Mouse (Mus musculus): Measurements from ENCODE around the gene Cldnd2.
"Not testable (repeated sequence)": the region's sequence is repeated elsewhere in the genome, so short reads cannot be mapped to it uniquely, and the experiment has no call there.

The Cldnd2 gene

DNA sequence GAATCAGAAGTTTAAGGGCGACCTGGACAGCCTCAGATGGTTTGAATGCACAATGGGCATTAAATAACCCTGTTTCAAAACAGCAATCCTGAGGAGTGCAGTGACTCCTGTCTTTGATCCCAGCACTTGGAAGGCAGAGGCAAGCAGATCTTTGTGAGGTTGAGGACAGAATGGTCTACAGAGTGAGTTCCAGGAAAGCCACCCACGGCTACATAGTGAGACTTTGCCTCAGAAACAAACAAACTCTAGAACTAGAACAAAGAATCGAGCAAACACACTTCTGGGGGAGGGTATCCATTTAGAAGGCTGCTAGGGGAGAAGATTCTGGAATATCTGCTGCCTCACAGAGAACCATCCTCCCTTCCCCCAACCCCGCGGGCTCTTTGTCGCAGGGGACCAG lies at the start of gene Cldnd2:
TSS of gene Cldnd2 (plus strand) at position 301 of the 400 bp plus-strand sequence.
- no peak for DNase-seq (ENCODE audit: low read depth)

DNA sequence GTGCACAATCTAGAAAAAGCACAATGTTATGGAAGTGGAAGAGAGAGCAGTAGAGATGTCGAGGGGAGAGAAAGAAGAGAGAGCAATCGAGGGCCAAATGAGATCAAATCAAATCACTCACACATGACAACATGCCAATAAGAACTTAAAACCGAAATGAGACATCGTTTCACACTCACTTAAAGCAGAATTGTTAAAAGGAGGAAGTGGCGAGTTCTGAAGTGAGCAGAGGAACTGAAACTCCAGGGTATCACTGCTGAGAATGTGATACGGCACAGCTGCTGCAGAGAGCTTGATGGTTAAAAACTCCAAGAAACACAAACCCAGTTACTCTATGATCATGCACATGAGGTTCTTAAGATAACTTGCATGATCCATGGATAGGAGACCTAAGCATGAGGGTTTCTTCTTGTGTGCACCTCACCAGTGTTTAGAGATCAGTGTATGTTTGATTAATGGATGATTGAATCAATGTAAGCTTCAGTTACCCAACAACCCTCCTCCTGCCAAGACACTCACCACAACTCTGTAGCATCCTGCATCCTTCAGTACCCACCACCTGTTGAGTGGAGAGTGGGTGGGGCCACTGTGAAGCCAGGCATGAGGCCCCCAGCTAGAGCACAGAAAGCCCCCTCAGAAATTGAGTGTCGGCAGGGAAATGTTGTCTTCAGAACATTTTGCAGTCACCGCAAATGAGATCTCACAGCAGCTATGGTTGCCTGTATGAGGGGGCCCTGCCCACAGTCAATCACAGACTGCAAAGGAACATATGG lies 48.0 kb upstream of the Cldnd2 start:
- DNase-seq (ENCODE audit: low read depth): peak; percentile 38

DNA sequence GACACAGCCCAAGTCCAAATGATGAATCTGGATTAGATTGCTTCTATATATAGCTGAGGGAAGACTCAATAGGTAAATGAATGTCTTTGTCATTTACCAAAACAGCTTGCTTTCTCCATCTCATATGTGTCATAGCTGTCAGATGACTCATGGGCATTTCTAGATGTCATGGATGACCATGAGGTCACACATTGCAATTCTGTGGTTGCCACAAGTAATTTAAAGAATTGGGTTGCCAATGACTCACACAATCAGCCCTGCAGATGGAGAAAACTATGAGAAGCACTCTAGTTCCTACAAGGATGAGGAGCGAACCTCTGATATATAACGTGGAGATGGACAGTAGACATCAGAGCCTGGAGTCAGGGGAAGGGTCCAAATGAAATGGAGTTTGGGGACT lies 41.1 kb upstream of the Cldnd2 start:
- DNase-seq (ENCODE audit: low read depth): no peak

DNA sequence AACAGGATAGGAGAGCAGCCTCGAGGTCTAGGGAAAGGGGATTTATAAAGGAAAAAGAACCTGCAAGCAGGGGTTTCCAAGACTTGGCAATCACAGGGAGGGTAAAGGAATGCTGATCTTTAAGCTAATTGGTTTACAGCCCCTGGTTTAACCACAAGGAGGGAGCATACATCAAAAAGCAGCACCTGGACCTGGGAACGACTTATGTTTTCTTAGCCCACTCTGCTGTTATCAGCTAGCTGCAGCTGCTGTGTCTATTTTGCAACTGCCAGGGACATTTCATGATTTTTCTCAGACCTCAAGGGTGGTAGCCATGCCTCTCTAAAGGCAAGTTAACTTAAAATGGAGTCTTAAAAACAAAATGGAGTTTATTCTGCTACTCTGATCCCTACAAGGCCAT lies 37.9 kb upstream of the Cldnd2 start:
- DNase-seq (ENCODE audit: low read depth): no peak

DNA sequence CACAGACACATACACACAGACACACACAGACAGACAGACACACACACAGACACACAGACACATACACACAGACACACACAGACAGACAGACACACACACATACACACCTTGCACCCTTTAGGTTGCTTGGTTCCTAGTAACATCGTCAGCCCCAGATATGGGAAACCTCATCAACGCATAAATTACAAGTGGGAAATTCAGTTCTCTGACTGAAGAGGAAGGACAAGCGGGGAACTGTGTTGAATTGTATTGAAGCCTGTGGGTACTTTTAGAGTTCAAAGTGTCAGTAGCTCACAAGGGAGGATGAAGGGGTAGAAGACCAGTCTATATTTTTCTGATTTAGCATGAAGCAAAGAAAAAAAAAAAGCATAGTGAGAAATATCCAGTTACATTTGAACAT lies 33.0 kb upstream of the Cldnd2 start:
- DNase-seq (ENCODE audit: low read depth): no peak

DNA sequence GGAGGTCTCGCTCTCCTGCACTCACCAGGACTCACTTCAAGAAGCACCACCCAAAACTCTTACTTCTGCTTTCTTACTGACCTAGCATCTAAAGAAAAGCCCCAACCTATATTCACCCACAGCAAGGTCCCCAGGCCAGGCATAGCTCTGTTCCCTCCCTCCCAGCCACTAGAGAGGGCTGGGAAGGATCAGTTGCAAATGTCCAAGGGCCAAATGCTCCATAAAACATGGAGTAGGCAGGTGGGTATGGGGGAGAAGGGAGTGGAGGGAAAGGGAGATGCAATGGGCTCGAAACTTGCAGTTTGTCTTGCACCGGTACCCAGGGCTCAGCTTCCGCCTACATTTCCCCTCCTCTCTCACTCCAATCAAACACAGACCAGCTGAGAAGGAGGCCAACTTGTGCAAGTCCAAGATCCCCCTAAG lies 32.4 kb upstream of the Cldnd2 start, which contains the start of gene Siglecg:
TSS of gene Siglecg (plus strand) at position 74 of the 423 bp plus-strand sequence.
- no peak for DNase-seq (ENCODE audit: low read depth)

DNA sequence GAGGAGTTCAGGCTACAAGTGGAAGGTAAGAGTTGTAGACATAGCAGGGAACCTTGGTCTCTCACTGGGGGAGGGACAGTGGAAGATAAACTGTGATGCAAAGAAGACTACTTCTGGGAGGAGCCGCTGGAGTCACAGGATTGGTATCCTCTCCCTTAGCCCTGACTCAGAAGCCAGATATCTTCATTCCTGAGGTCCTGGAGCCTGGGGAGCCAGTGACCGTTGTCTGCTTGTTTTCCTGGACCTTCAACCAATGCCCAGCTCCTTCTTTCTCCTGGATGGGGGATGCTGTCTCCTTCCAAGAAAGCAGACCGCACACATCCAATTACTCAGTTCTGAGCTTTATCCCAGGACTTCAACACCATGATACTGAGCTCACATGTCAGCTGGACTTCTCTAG lies 31.5 kb upstream of the Cldnd2 start:
- DNase-seq (ENCODE audit: low read depth): no peak

DNA sequence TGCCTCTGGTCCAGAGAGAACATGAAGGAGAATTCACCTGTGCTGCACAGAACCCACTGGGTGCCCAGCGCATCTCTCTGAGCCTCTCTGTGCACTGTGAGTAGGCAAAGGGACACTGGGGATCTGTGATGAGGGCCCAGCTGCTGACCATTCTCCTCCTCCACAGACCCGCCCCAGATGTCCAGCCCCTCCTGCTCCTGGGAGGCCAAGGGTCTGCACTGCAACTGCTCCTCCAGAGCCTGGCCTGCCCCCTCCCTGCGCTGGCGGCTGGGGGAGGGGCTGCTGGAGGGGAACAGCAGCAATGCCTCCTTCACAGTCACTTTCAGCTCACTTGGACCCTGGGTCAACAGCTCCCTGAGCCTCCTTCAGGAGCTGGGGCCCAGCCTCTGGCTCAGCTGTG lies 28.9 kb upstream of the Cldnd2 start:
- DNase-seq (ENCODE audit: low read depth): not testable (repeated sequence)

DNA sequence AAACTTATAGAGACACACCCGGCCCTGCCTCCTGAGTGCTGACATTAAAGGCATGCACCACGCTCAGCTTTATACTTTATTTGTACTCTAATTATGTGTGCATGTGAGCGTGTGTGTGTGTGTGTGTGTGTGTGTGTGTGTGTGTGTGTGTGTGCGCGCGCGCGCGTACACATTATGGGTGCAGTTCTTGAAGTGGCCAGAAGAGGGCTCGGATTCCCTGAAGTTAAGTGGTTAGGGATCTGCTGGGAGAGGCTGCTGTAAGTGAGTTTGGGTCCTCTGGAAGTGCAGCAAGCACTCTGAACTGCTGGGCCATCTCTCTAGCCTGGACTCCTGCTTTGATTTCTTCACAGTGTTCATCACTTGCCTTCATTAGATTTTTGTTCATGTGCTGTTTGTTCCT lies 23.3 kb upstream of the Cldnd2 start:
- DNase-seq (ENCODE audit: low read depth): no peak

DNA sequence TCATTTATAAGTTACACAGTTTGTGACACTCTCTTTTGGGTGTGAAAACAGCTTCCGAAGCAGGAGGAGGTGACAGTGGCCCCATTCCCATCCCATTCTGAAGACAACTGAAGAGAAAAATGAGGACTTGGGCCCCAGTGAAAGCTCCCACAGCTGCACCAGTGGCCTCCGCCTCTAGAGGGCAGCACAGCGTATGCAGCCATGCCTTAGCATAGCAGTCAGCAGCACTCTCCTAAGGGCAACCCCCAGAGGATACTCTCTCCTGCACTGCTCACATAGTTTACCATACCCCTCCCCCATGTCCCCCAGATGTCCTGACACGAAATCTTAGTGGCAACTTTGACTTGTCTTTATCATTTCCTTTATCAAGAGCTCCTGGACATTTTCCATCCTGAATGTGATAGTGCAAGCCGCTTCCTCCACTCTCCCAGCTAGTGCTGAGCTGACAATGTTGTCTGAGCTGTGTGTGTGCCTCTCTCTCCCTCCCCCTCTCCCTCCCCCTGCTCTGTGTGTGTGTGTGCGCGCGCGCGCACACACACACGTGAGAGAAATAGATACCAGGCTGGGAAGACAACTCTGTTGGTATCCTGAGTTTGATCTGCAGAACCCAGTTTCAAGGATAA lies 17.5 kb upstream of the Cldnd2 start:
- peak; percentile 74 for DNase-seq (ENCODE audit: low read depth)

DNA sequence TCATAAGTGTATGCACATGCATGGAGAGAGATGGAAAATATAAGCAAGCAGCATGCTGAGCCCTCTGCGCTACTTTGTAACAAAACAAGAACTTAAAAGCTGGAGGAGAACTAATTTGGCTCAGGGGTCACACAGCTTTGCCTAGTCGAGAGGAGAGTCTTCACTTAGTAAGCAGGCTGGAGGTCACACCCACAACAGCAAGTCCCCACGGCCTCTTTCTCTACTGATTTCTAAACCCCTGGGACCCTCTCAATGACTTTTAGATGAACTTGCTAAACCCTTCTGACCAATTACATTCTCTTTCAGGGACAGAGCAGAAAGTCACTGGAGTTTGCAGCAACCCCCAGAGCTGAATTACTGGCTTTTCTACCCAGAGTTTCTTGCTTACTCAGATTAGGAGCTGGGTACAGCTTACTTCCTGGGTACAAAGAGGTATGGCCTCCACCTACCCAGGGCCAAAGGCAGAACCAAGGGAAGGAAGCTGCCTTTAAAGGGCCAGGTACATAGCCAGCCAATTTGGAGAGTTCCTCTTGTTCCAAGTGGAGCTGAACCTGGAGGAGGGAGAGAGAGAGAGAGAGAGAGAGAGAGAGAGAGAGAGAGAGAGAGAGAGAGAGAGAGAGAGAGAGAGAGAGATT lies 16.5 kb upstream of the Cldnd2 start:
- DNase-seq (ENCODE audit: low read depth): no peak

DNA sequence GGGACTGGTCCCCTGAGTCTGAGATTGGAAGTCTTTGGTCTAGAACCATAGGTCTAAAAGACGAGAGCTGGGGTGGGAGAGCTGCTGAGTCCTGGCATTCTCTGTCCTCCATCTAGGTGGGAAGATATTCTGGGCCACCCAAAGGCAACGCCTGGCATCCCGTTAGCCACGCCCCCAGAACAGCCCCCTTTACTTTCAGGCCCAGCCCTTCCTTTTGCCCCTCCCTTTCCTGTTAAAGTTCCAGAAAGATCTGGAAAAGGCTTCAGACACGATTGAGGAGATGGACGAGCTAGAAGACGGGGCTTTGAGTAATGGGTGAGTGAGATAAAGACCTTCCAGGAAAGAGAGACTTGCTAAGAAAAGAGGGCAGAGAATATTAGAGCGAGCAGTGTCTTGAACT lies 13.2 kb upstream of the Cldnd2 start, which contains the start of gene Lim2:
TSS of gene Lim2 (plus strand) at position 265 of the 400 bp plus-strand sequence.
- no peak for DNase-seq (ENCODE audit: low read depth)

DNA sequence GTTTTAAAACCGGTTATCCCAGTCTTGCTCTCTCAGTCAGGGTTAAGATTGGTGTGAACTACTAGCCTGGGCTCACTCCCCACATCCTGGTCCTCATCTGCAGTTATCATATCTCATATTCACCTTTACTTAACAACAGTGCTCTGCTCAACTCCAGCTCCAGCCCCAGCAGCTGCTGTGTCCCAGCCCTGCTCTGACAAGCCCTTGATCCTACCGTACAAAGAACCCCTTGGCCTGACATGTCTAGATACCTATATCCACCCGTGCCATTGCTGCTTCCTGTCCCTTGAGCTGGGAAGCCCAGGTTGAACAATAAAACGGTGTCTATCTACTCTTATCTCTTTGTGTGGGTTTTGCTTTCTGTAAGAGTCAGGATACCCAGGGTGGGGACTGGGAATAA lies 11.1 kb upstream of the Cldnd2 start:
- no peak for DNase-seq (ENCODE audit: low read depth)

DNA sequence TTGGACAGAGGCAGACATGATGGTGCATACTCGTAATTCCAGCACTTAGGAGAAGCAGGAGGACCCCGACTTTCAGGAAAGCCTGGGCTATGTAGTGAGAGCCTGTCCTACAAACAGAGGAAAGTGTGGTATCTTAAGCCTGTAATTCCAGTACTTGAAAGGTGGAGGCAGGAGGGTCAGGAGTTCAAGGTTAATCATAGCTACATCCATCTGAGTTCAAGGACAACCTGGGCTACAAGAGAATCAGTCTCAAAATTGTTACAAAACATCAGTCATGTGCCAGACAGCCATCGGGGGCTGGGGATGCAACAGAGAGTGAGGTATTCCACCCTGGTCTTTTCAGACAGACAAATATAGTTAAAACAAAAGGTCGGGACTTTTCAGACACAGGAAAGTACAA lies 7.7 kb upstream of the Cldnd2 start:
- no peak for DNase-seq (ENCODE audit: low read depth)

DNA sequence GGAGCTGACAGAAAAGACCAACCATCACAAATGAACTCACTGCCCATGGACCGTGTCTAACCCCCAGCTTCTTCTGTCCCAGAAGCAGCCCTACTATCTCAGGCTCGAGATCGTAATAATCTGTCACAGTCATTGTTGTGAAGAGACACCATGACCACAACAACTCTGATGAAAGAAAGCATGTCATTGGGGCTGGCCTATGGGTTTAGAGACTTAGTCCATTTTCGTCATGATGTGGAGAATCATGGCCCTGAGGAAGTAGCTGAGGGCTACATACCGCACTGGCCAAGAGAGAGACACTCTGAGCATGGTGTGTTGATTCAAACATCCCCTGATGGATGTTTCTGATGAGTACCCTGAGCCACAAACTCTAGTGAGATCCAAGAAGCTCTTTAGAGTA lies 5.9 kb upstream of the Cldnd2 start:
- no peak for DNase-seq (ENCODE audit: low read depth)

DNA sequence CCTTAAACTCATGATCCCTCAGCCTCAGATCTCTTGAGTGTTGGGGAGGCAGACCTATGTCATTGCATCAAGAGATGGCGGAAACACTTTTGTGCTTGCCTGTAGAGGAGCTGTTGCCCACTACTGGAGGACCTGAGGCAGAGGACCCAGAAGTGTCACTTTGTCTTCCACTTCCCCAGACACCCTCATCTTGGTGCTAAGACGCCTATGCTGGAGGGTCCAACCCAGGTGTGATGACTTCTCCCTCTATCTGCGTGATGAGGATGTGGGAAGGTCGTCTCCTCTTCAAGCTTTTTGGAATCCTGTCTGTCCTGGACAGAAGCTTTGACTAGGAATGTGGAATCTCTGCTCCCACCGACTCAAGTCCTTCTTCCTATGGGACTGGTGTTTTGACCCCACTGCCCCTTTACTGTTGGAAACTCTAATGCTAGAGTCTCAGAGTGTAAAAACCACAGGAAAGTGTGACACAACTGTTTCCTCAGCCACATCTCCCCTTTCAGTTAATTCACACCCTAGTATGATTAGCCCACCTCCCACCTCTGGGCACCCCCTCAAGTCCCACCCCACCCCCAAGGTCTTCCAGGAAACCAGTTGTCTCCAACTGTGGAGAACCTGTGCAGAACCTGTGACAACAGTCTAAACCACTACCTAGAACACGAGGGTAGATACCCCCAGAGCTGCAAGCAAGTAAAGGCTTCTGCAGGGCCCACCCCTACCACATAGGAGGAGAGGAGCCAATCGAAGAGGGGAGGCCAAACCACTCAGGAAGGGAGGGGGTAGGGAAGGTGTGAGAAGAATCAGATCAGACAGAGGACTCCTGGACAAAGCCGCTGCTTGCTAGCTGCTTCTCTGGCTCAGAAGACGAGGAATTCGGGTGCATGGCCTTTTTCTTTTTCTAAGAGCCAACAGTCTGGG lies 4.0 kb upstream of the Cldnd2 start, which contains the start of gene Nkg7:
TSS of gene Nkg7 (plus strand) at position 733 of the 915 bp plus-strand sequence.
- DNase-seq (ENCODE audit: low read depth): no peak

DNA sequence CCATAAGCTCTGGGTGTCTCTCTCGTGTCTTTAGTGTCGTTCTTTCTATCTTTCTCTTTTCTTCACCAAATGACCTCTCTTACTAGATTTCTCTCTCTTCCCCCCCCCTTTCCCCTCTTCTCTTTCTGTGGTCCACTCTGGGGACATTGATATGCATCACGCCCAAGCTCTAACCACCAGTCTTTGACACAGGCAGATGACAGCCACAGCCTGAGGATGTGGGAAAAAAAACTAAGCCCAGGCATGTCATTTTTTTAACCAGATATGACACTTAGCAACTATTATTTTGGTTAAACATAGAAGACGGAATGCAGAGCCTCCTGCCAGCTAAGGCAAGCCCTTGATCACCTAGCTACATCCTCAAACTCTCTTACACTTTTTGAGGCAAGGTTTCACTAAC lies 2.0 kb upstream of the Cldnd2 start:
- DNase-seq (ENCODE audit: low read depth): no peak

DNA sequence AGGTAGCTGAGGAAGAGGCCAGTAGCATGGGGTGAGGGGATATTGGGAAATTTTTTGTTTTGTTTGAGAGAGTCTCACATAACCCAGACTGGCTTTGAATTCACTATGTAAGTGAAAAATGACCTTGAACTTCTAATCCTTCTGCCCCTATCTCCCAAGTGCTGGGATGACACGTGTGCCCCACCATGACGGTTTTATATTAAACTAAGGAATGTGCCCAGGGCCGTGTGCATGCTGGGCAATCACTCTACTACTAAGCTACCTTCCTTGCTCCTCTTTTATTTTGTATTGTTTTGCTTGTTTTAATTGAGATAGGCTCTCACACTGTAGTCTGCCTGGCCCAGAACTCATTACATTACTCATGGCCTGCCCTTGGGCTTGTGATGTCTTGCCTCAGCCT lies 489 bp downstream of the Cldnd2 start:
- no peak for DNase-seq (ENCODE audit: low read depth)

DNA sequence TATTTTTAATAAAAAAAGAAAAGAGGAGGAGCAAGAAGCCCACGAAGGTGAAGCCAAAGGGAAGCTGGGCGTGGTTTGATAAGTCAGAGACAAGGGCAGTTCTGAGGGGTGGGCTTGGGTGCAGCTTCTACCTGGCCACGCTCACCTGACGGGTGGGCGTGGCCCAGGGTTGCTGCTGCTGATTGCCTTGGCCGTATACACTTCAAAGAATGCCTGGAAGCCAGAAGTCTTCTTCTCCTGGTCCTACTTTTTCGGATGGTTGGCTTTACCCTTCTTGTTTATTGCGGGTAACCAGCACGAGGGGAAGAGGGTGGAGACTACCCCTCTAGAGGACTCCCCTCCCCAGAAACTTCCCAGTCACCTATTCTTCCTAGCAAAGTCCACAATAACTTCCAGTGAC lies 2.1 kb downstream of the Cldnd2 start:
- DNase-seq (ENCODE audit: low read depth): no peak

DNA sequence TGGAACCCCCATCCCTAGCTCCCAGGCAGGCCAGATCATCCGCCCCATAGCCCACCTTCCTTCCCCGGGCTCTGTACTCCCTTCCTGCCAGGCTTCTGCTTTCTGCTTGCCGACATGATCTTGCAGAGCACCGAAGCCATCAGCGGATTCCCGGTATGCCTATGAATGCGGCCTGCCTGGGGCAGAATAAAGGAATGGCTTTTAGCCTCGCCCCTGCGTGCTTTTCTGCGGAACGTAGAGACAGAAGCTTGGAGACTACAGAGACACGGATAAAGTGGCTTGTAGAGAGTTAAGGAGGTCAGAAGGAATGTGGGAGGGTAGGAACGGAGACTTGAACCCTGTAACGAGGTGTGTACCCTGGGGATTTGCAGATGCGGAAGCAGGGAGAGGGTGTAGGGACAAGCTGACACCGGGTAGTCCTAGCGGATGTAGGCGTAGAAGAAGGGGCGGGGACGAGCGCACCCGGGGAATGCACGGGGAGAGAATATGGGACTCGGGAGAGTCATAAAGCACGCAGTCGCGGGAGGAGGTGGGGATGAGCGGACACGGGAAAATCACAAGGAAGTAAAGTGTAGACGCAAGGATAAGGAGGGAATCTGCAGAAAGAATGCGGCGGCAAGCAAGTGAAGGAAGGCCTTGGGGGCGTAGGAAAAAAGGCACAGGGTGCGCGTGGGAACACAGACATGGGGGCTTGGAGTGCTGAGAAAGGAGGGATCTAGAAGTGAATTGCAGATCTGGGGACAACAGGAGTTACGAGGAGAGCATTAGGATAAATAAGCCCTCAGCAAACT lies 2.7 kb downstream of the Cldnd2 start:
- no peak for DNase-seq (ENCODE audit: low read depth)

DNA sequence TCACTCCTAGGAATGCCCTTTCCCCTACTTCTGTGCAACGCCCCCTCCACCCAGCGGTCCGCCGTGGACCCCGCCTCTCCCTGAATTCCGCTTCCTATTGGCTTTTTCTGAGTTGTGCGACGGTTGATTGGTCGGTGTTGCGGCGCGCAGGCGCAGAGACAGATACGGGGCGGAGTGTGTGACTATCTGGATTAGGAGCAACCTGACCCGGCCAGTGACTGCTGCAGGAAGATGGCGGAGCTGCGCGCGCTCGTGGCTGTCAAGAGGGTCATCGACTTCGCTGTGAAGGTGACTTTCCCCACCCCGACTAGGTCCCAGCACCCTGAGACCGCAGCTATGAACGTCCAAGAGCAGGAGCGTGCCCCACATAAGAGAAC lies 3.3 kb downstream of the Cldnd2 start, which contains the start of the genes Etfb and Gm45233:
TSS of gene Etfb (plus strand) at position 167 of the 377 bp plus-strand sequence.
TSS of gene Gm45233 (plus strand) at position 212 of the 377 bp plus-strand sequence.
- DNase-seq (ENCODE audit: low read depth): peak; percentile 90

Measured in c-Kit-positive CD71-negative TER-119-negative erythroid progenitor cells, embryonic 14.5 days (primary cell).